Mouse (Mus musculus): ENCODE data around the gene Larp1b.

GRCm38 (mm10) chr3:40988722-40989121 lies 39.1 kb downstream of the Larp1b start:
- TF ChIP-seq USF1 (IDR thresholded peaks at IDR 0.05; ENCODE audit: low read depth) (no peak), CTCF (IDR thresholded peaks at IDR 0.05; ENCODE audit: control insufficient read depth, insufficient read depth, insufficient read length) (no peak), MAX (IDR thresholded peaks at IDR 0.05) (no peak)

Data from C2C12 (cell line).